Mouse (Mus musculus): ENCODE data around the gene Prr12. TPM values are rescaled to one million over a fixed set of nuclear protein-coding genes. Genes with fewer than 3 reads are reported as not detected.

Prr12 gene
- total RNA-seq, 1 experiment, result 32.3 TPM

DNA sequence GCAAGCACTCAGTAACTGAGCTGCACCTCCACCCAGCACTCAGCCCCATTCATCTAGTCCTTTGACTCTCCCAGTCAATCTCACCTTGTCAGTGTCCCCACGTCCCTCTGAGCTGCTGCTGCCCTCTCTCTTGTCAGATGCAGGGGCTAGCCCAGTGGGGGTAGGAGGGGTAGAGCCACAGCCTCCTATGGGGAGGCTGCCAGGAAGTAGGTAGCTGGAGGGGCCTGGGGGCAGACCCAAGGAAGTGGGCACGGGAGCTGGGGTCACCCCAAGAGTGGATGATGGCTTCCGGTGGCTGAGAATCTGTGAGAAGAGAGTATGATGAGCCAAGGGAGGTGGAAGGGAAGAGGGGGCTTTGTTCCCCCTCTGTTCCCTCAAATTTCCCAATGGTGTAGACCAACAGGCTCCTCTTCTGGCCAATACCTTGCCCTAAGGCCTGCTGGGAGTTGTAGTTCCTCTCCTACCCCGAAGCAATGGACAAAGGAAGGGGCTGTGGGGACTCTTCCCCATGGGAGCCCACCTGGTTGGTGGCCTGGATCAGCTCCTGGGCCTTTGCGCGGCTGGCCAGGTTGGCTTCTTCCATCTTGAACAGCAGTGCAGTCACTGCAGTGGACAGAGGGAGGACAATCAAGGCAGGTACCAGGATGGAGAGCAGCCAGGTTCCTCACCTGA, 47.2 kb downstream of the Prr12 start:
- TF ChIP-seq CHD2 (IDR thresholded peaks at IDR 0.05; ENCODE audit: low read depth, low read length) (no peak), ZNF384 (IDR thresholded peaks at IDR 0.05; ENCODE audit: low read depth, low read length) (no peak), HCFC1 (IDR thresholded peaks at IDR 0.05; ENCODE audit: borderline replicate concordance, insufficient read depth, low read length) (peak; percentile 76; the same call in 1 of the 2 replicates), ZC3H11A (IDR thresholded peaks at IDR 0.05; ENCODE audit: borderline replicate concordance, low read depth, low read length) (no peak), MAFK (IDR thresholded peaks at IDR 0.05; ENCODE audit: insufficient read depth, low read depth, low read length) (no peak)
- Histone ChIP-seq H3K9ac (ENCODE audit: insufficient read depth, low read depth, low read length, poor library complexity, severe bottlenecking) (no peak overlapping the region), H3K4me3 (ENCODE audit: insufficient read depth in 1 of 2, low read depth in 1 of 2, low read length in 2 of 2, poor library complexity in 1 of 2, severe bottlenecking in 1 of 2) (no peak overlapping the region), H3K4me1 (ENCODE audit: control insufficient read depth in 2 of 2, insufficient read depth in 2 of 2, low read length in 2 of 2, poor library complexity in 1 of 2) (peaks cover 0 to 12% of the 10 kb centered on the region in 2 experiments; a peak in 2 of 4 replicates), H3K36me3 (ENCODE audit: control insufficient read depth, insufficient read depth, low read length, poor library complexity, severe bottlenecking) (peaks cover 78% of the 10 kb centered on the region), H3K27ac (ENCODE audit: insufficient read depth, low read depth, low read length, poor library complexity, severe bottlenecking) (no peak overlapping the region), H3K9me3 (ENCODE audit: control insufficient read depth, insufficient read depth, low read depth, low read length) (no peaks in the 10 kb centered on the region)
- in situ Hi-C loops (cut with MboI; ENCODE audit: low sequenced_read_pairs in 2 of 2, unreplicated experiment in 2 of 2), result no loop called here
- no peak for DNase-seq (ENCODE audit: low read depth, low spot score)

DNA sequence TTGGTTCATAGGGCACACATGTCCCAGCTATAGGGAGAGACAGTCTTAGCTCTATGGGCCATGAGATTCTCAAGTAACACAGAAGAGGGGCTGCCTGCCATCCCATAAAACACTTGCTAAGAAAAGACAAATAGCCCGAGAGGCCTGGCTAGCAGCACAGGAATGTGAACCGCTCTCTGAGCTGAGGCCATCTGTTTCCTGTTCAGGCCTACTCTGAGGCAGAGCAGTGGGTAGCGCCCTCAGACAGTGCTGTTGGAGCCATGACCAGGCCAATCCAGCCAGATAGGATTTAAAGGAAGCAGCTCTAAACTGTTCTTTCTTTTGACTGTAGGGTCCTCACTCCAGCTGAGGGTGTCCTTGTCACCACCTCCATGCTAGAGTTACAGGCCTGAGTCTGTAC, 48.1 kb downstream of the Prr12 start:
- H3K36me3 ChIP-seq (ENCODE audit: control insufficient read depth, insufficient read depth, low read length, poor library complexity, severe bottlenecking), result peaks cover 77% of the 10 kb centered on the region
- peaks cover 0 to 14% of the 10 kb centered on the region in 2 experiments; a peak in 2 of 4 replicates for H3K4me1 ChIP-seq (ENCODE audit: control insufficient read depth in 2 of 2, insufficient read depth in 2 of 2, low read length in 2 of 2, poor library complexity in 1 of 2)
- DNase-seq (ENCODE audit: low read depth, low spot score), result no peak
- in situ Hi-C loops (cut with MboI; ENCODE audit: low sequenced_read_pairs in 2 of 2, unreplicated experiment in 2 of 2), result no loop called here
- no peaks in the 10 kb centered on the region for H3K9me3 ChIP-seq (ENCODE audit: control insufficient read depth, insufficient read depth, low read depth, low read length)
- no peak overlapping the region for H3K9ac ChIP-seq (ENCODE audit: insufficient read depth, low read depth, low read length, poor library complexity, severe bottlenecking)
- H3K27ac ChIP-seq (ENCODE audit: insufficient read depth, low read depth, low read length, poor library complexity, severe bottlenecking), result no peak overlapping the region
- H3K4me3 ChIP-seq (ENCODE audit: insufficient read depth in 1 of 2, low read depth in 1 of 2, low read length in 2 of 2, poor library complexity in 1 of 2, severe bottlenecking in 1 of 2), result no peak overlapping the region
- no peak for TF ChIP-seq ZC3H11A (IDR thresholded peaks at IDR 0.05; ENCODE audit: borderline replicate concordance, low read depth, low read length)

DNA sequence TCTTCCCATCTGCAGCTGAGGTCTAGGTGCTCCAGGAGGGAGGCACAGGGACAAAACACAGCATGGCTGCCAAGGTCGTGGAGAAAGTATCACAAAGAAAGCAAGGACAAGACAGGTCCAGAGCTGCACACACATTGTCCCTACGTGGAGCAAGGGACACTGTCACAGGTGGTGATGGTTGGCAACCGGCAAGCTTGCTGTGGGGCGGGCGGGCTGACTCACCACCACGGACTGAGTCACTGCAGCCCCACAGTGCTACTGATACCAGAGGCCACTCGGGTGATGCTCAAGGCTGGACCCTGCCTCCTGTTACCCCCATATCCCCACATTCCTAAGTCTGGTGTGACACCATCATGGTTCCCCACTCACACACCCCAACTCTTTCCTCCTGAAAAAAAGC, 50.2 kb downstream of the Prr12 start:
- no peak for TF ChIP-seq CHD2 (IDR thresholded peaks at IDR 0.05; ENCODE audit: low read depth, low read length)
- TF ChIP-seq ZNF384 (IDR thresholded peaks at IDR 0.05; ENCODE audit: low read depth, low read length), result no peak
- TF ChIP-seq ZC3H11A (IDR thresholded peaks at IDR 0.05; ENCODE audit: borderline replicate concordance, low read depth, low read length), result no peak
- TF ChIP-seq MAFK (IDR thresholded peaks at IDR 0.05; ENCODE audit: insufficient read depth, low read depth, low read length), result no peak
- Histone ChIP-seq H3K36me3 (ENCODE audit: control insufficient read depth, insufficient read depth, low read length, poor library complexity, severe bottlenecking) (peaks cover 62% of the 10 kb centered on the region), H3K9ac (ENCODE audit: insufficient read depth, low read depth, low read length, poor library complexity, severe bottlenecking) (no peak overlapping the region), H3K4me1 (ENCODE audit: control insufficient read depth in 2 of 2, insufficient read depth in 2 of 2, low read length in 2 of 2, poor library complexity in 1 of 2) (peaks cover 2 to 5% of the 10 kb centered on the region in 2 experiments; a peak in 1 of 4 replicates), H3K9me3 (ENCODE audit: control insufficient read depth, insufficient read depth, low read depth, low read length) (no peaks in the 10 kb centered on the region), H3K4me3 (ENCODE audit: insufficient read depth in 1 of 2, low read depth in 1 of 2, low read length in 2 of 2, poor library complexity in 1 of 2, severe bottlenecking in 1 of 2) (no peak overlapping the region), H3K27ac (ENCODE audit: insufficient read depth, low read depth, low read length, poor library complexity, severe bottlenecking) (no peak overlapping the region)
- no peak for DNase-seq (ENCODE audit: low read depth, low spot score)
- in situ Hi-C loops (cut with MboI; ENCODE audit: low sequenced_read_pairs in 2 of 2, unreplicated experiment in 2 of 2), result no loop called here

DNA sequence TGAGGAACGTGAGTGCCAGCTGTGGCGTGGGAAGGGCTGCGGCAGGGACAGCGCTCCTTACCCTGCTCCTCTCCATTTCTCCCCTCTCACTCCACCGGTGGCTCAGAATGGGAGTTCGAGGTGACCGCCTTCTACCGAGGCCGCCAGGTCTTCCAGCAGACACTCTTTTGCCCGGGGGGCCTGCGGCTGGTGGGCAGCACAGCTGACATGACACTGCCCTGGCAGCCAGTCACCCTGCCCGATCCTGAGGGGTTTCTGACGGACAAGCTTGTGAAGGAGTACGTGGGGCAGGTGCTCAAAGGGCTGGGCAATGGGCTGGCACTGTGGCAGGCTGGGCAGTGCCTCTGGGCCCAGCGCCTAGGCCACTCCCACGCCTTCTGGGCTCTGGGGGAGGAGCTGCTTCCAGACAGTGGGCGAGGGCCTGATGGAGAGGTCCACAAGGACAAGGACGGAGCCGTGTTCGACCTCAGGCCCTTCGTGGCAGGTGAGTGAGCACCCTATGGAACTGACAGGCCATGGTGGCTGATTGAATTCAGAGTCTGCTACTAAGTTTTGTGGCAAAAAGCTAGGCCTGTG, 52.1 kb downstream of the Prr12 start:
- Histone ChIP-seq H3K9me3 (ENCODE audit: control insufficient read depth, insufficient read depth, low read depth, low read length) (no peaks in the 10 kb centered on the region), H3K36me3 (ENCODE audit: control insufficient read depth, insufficient read depth, low read length, poor library complexity, severe bottlenecking) (peaks cover 44% of the 10 kb centered on the region), H3K9ac (ENCODE audit: insufficient read depth, low read depth, low read length, poor library complexity, severe bottlenecking) (no peak overlapping the region), H3K4me3 (ENCODE audit: insufficient read depth in 1 of 2, low read depth in 1 of 2, low read length in 2 of 2, poor library complexity in 1 of 2, severe bottlenecking in 1 of 2) (no peak overlapping the region), H3K27ac (ENCODE audit: insufficient read depth, low read depth, low read length, poor library complexity, severe bottlenecking) (no peak overlapping the region), H3K4me1 (ENCODE audit: control insufficient read depth in 2 of 2, insufficient read depth in 2 of 2, low read length in 2 of 2, poor library complexity in 1 of 2) (peaks cover 2 to 9% of the 10 kb centered on the region in 2 experiments; a peak in 1 of 4 replicates)
- DNase-seq (ENCODE audit: low read depth, low spot score), result no peak
- TF ChIP-seq MAFK (IDR thresholded peaks at IDR 0.05; ENCODE audit: insufficient read depth, low read depth, low read length) (no peak), ZNF384 (IDR thresholded peaks at IDR 0.05; ENCODE audit: low read depth, low read length) (no peak), HCFC1 (IDR thresholded peaks at IDR 0.05; ENCODE audit: borderline replicate concordance, insufficient read depth, low read length) (no peak), ZC3H11A (IDR thresholded peaks at IDR 0.05; ENCODE audit: borderline replicate concordance, low read depth, low read length) (no peak), CHD2 (IDR thresholded peaks at IDR 0.05; ENCODE audit: low read depth, low read length) (no peak)
- in situ Hi-C loops (cut with MboI; ENCODE audit: low sequenced_read_pairs in 2 of 2, unreplicated experiment in 2 of 2), result no loop called here

All from ES-E14 (cell line).